23 mouse cellular contexts compared by ENCODE assay signal in genomic region chr17:44742246-44742645, GRCm38 (mm10).
"Had no signal": no experiment of that assay in that cellular context is flagged by ENCODE, and none has a peak within 500 bp of the region (broad histone marks: within the 10 kb centered on the region; RNA-seq: fewer than 3 reads in every experiment).

No protein-coding gene starts in this region.

- DNase-seq: gastrocnemius, postnatal 14 days; gastrocnemius, postnatal 36 days; heart, adult 2 months; heart, postnatal 10 days; heart, postnatal 4 days; kidney, adult 18-20 months; kidney, adult 8-10 months; kidney, postnatal 10 days; kidney, postnatal 25 days; kidney, postnatal 4 days; left cerebral cortex, postnatal 4 days had no signal

- ATAC-seq: hindbrain, embryonic 16.5 days; inflammation-experienced regulatory T-cells, adult 6 months; intestine, embryonic 15.5 days; intestine, postnatal 0 days; liver, embryonic 12.5 days had no signal

- H3K4me3 ChIP-seq: heart, adult 2 months; hindbrain, embryonic 10.5 days; hindbrain, embryonic 12.5 days; intestine, embryonic 15.5 days; limb, embryonic 13.5 days; limb, embryonic 15.5 days; liver, embryonic 12.5 days had no signal

- H3K9ac ChIP-seq: hindbrain, embryonic 12.5 days; hindbrain, embryonic 14.5 days; intestine, embryonic 15.5 days; limb, embryonic 13.5 days; limb, embryonic 15.5 days; liver, embryonic 12.5 days; liver, embryonic 14.5 days had no signal

- H3K4me2 ChIP-seq: heart, embryonic 11.5 days; hindbrain, embryonic 12.5 days; hindbrain, embryonic 14.5 days; intestine, embryonic 15.5 days; limb, embryonic 13.5 days; limb, embryonic 15.5 days; liver, embryonic 12.5 days had no signal

- H3K36me3 ChIP-seq: hindbrain, embryonic 10.5 days; hindbrain, embryonic 12.5 days; intestine, embryonic 15.5 days; limb, embryonic 13.5 days; limb, embryonic 15.5 days; liver, embryonic 12.5 days had no signal

- H3K9me3 ChIP-seq: hindbrain, embryonic 10.5 days; hindbrain, embryonic 12.5 days; intestine, embryonic 15.5 days; limb, embryonic 13.5 days; limb, embryonic 15.5 days; liver, embryonic 12.5 days had no signal

- H3K27ac ChIP-seq: heart, adult 2 months; hindbrain, embryonic 10.5 days; hindbrain, embryonic 12.5 days; hindbrain, embryonic 14.5 days; intestine, embryonic 15.5 days; limb, embryonic 13.5 days; limb, embryonic 15.5 days; liver, embryonic 12.5 days; liver, embryonic 14.5 days had no signal
